Mouse (Mus musculus) heart, embryonic 10.5 days (tissue): ENCODE results near the gene Gbp7. TPM values are rescaled to one million over a fixed set of nuclear protein-coding genes. Genes with fewer than 3 reads are reported as not detected.

Experiments used
- DNase-seq: peaks from one replicate; pipeline ENCODE4 v3.0.0-alpha.2; 2017; ENCODE audit warnings: low spot score
- H3K27ac ChIP-seq: fragments of 300-500 bp; sonication (generic); 2 replicates; pipeline ENCODE4 v1.5.1; 2016; ENCODE audit warnings: mild to moderate bottlenecking
- H3K27me3 ChIP-seq: fragments of 300-500 bp; sonication (generic); 2 replicates; pipeline ENCODE4 v1.6.1; 2016; ENCODE audit warnings: mild to moderate bottlenecking; ENCODE audit not compliant: poor library complexity, insufficient read depth, severe bottlenecking
- H3K36me3 ChIP-seq: fragments of 300-500 bp; sonication (generic); 2 replicates; pipeline ENCODE4 v1.6.1; 2016; ENCODE audit warnings: mild to moderate bottlenecking, moderate library complexity
- H3K4me1 ChIP-seq: fragments of 300-500 bp; sonication (generic); 2 replicates; pipeline ENCODE4 v1.6.1; 2016; ENCODE audit warnings: mild to moderate bottlenecking
- H3K4me3 ChIP-seq: fragments of 300-500 bp; sonication (generic); 2 replicates; pipeline ENCODE4 v1.5.1; 2016; ENCODE audit warnings: mild to moderate bottlenecking, moderate library complexity
- H3K9me3 ChIP-seq: fragments of 300-500 bp; sonication (generic); 2 replicates; pipeline ENCODE4 v1.6.1; 2016; ENCODE audit warnings: mild to moderate bottlenecking, moderate library complexity
- WGBS: fragments of 180-500 bp; shearing (Covaris S2); methylation state at CpG from one replicate; pipeline ENCODE4 v1.1.7; 2016; 5-methylcytosine and 5-hydroxymethylcytosine counted together
- polyA plus RNA-seq: library from polyadenylated mRNA; unstranded; fragments of >200 nt; fragmentation: Nextera tagmentation; extraction: Ambion mirVana; gene quantifications from 2 replicates; pipeline ENCODE4 v1.2.1, GENCODE M21; 2016

Gbp7 gene
- polyA plus RNA-seq, 1 experiment from 2014 or later: 1.0 TPM

GRCm38 (mm10) chr3:142577108-142577507 is 47.0 kb downstream of the Gbp7 start:
- no peak overlapping the region for H3K27ac ChIP-seq
- no peaks in the 10 kb centered on the region for H3K27me3 ChIP-seq
- WGBS: 75% methylated on average over 3 of the region's 3 CpGs
- no peaks in the 10 kb centered on the region for H3K9me3 ChIP-seq
- no peak for DNase-seq
- no peaks in the 10 kb centered on the region for H3K4me1 ChIP-seq
- H3K36me3 ChIP-seq: no peaks in the 10 kb centered on the region
- no peak overlapping the region for H3K4me3 ChIP-seq

- DNase-seq: no peak
- H3K36me3 ChIP-seq: no peaks in the 10 kb centered on the region
- H3K4me3 ChIP-seq: no peak overlapping the region
- no peaks in the 10 kb centered on the region for H3K9me3 ChIP-seq
- WGBS: 67% methylated on average over 4 of the region's 4 CpGs
- H3K27ac ChIP-seq: no peak overlapping the region
- H3K4me1 ChIP-seq: no peaks in the 10 kb centered on the region
- no peaks in the 10 kb centered on the region for H3K27me3 ChIP-seq
Observed at GRCm38 (mm10) chr3:142578342-142578741, 48.2 kb downstream of the Gbp7 start.

- DNase-seq: no peak
- H3K4me3 ChIP-seq: no peak overlapping the region
- no peak overlapping the region for H3K27ac ChIP-seq
- H3K36me3 ChIP-seq: no peaks in the 10 kb centered on the region
- WGBS: 89% methylated on average over 4 of the region's 4 CpGs
- H3K4me1 ChIP-seq: no peaks in the 10 kb centered on the region
- no peaks in the 10 kb centered on the region for H3K27me3 ChIP-seq
- no peaks in the 10 kb centered on the region for H3K9me3 ChIP-seq
Observed at GRCm38 (mm10) chr3:142583067-142583466, 52.9 kb downstream of the Gbp7 start.

GRCm38 (mm10) chr3:142587386-142587785 is 57.2 kb downstream of the Gbp7 start:
- Histone ChIP-seq H3K4me1 (no peaks in the 10 kb centered on the region), H3K9me3 (no peaks in the 10 kb centered on the region), H3K27ac (no peak overlapping the region), H3K36me3 (no peaks in the 10 kb centered on the region), H3K4me3 (no peak overlapping the region), H3K27me3 (no peaks in the 10 kb centered on the region)
- DNase-seq: no peak

DNA sequence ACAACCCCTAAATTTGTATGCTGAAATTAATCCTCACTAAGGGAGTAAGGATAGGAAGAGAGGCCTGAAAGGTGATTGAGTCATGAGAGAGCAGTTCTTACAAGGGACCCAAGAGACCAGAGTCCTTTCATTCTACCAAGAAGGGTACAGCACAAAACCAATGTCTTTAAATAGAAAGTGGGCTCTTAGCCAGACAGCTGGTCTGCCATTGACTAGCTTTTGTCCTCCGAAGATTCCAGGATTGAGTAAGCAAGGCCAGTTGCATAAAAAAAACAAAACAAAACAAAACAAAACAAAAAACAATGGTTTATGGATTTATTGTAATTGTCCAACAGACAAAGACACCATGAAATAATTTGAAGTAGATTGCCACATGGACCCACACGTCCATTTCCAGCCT is 58.7 kb downstream of the Gbp7 start:
- 68% methylated on average over 2 of the region's 2 CpGs for WGBS
- Histone ChIP-seq H3K27ac (no peak overlapping the region), H3K4me3 (no peak overlapping the region), H3K36me3 (no peaks in the 10 kb centered on the region), H3K27me3 (no peaks in the 10 kb centered on the region), H3K4me1 (no peaks in the 10 kb centered on the region), H3K9me3 (no peaks in the 10 kb centered on the region)
- no peak for DNase-seq

DNA sequence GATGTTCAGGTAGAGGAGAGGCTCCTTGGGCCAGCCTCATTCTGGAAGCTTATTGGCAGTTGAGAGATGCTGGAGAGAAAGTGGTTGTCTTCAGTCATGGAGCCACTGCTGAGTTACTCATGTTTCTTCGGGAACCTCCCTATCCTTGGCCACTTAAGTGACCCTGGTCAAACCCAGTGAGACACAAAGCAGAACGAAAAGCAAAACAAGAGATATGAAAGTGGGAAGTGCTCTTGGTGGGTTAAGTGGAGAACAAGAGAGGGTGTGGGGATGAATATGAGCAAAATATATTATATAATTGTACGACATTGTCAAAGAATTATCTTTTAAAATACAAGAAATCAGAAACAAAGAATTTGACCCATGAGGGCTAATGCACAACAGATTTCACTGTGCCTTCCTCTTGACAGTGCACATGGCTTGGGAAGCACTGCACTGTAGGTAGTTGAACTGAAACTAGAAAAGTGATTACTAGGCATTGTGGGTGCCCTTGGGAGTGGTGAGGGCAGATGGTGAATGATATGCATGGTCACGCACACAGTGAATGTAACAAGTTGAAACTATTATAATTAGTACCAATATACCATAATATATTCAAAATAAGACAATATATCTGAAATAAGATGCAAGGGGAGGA is 60.4 kb downstream of the Gbp7 start:
- DNase-seq: no peak
- Histone ChIP-seq H3K4me3 (no peak overlapping the region), H3K27me3 (no peaks in the 10 kb centered on the region), H3K4me1 (no peaks in the 10 kb centered on the region), H3K9me3 (no peaks in the 10 kb centered on the region), H3K36me3 (no peaks in the 10 kb centered on the region), H3K27ac (no peak overlapping the region)
- WGBS: 73% methylated on average over 4 of the region's 4 CpGs

DNA sequence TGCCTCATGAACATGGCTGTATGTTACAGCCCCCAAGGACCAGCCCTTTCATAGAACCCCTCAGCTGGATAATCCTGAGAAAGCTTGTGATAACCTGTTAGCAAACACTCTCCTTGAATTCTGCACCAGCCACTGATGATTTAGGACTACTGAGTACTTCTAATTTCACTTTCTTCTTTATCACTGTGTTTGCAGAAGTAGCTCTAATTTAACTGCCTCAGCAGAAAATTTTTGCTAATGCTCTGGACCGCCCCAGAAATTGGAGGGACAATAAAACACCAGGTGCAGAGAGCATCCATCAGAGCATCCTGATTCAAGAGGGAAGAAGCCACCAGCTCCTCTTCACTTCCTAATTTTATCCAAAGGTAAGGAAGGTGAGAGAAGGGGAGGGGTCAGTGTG is 64.4 kb downstream of the Gbp7 start, which contains the start of gene Gbp2b:
Gene Gbp2b, plus strand, starts transcription at position 301 of the 400 bp plus-strand sequence.
- no peak for DNase-seq
- no peaks in the 10 kb centered on the region for H3K9me3 ChIP-seq
- no peak within 1 kb of the TSS for H3K27ac ChIP-seq
- H3K27me3 ChIP-seq: no peaks in the 10 kb centered on the region
- no peaks in the 10 kb centered on the region for H3K4me1 ChIP-seq
- H3K36me3 ChIP-seq: no peaks in the 10 kb centered on the region
- no peak within 1 kb of the TSS for H3K4me3 ChIP-seq
- 79% methylated on average over 1 of the region's 1 CpGs for WGBS

- Histone ChIP-seq H3K27me3 (no peaks in the 10 kb centered on the region), H3K9me3 (no peaks in the 10 kb centered on the region), H3K36me3 (no peaks in the 10 kb centered on the region), H3K4me1 (no peaks in the 10 kb centered on the region), H3K4me3 (no peak overlapping the region), H3K27ac (no peak overlapping the region)
- DNase-seq: no peak
- WGBS: 70% methylated on average over 3 of the region's 3 CpGs
Observed at GRCm38 (mm10) chr3:142597923-142598322, 67.8 kb downstream of the Gbp7 start.

Other genes with a start within 250 kb of the Gbp7 start
- gene Pdlim5, start 134.6 kb upstream of the Gbp7 start, polyA plus RNA-seq: 162 and 264 TPM in 2 replicates
- not detected in 2 replicates for gene Gbp5, start 36.4 kb upstream of the Gbp7 start, polyA plus RNA-seq
- 0.23 and 0.34 TPM in 2 replicates for gene Gbp3, start 29.7 kb downstream of the Gbp7 start, polyA plus RNA-seq
- not detected in 2 replicates for gene Gbp2b, start 64.5 kb downstream of the Gbp7 start, polyA plus RNA-seq
- gene Gbp2, start 90.3 kb downstream of the Gbp7 start, polyA plus RNA-seq: 0.32 and 0.53 TPM in 2 replicates
- 10.6 and 11.6 TPM in 2 replicates for gene Kyat3, start 170.7 kb downstream of the Gbp7 start, polyA plus RNA-seq
- gene Gtf2b, start 234.7 kb downstream of the Gbp7 start, polyA plus RNA-seq: 63.1 and 73.2 TPM in 2 replicates